Mouse (Mus musculus) lung, adult 2 months (tissue): Measurements from ENCODE around the gene Pptc7.

Source experiments
- CTCF ChIP-seq: fragments of 200-500 bp; IDR thresholded peaks from 2 replicates; pipeline ENCODE4 v1.5.1; 2011; ENCODE audit warnings: mild to moderate bottlenecking, low read length, control low read depth; ENCODE audit not compliant: insufficient read depth
- POLR2A ChIP-seq: fragments of 200-500 bp; IDR thresholded peaks from 2 replicates; pipeline ENCODE4 v1.6.1; 2011; ENCODE audit warnings: low read depth, mild to moderate bottlenecking, control low read depth, low read length, borderline replicate concordance; ENCODE audit errors: extremely low read depth

GRCm38 (mm10) chr5:122305472-122305871 is 21.3 kb downstream of the Pptc7 start:
- TF ChIP-seq CTCF (no peak), POLR2A (no peak)
